Mouse (Mus musculus): ENCODE measurements at regions not wholly inside any gene's neighbourhood (a gene's known extent, or its start where the extent isn't known, plus 50 kb on each side); places are given as distances from the start of the nearest gene placed in this dataset.
"Not testable (repeated sequence)": the region's sequence is repeated elsewhere in the genome, so short reads cannot be mapped to it uniquely, and the experiment has no call there.

GRCm38 (mm10) chr4:153831251-153831650 lies 125.8 kb upstream of the A430005L14Rik start:
- not testable (repeated sequence) for TF ChIP-seq POLR2A (IDR thresholded peaks at IDR 0.05; ENCODE audit: borderline replicate concordance, extremely low read depth, insufficient read depth, insufficient read length, poor library complexity, severe bottlenecking); CTCF (IDR thresholded peaks at IDR 0.05; ENCODE audit: borderline replicate concordance, extremely low read depth, insufficient read depth, insufficient read length)

Data from brain, embryonic 14.5 days (tissue).